Mouse (Mus musculus) testis, adult 2 months (tissue): ENCODE data around the gene Lrrn4.

Experiments
- CTCF ChIP-seq: fragments of 200-500 bp; IDR thresholded peaks from 2 replicates; pipeline ENCODE4 v1.5.1; 2012; ENCODE audit warnings: low read depth, mild to moderate bottlenecking, inconsistent platforms, low read length, moderate library complexity; ENCODE audit not compliant: control insufficient read depth, insufficient read depth, insufficient replicate concordance
- POLR2A ChIP-seq: fragments of 200-500 bp; IDR thresholded peaks from 2 replicates; pipeline ENCODE4 v1.6.1; 2012; ENCODE audit warnings: low read depth, mild to moderate bottlenecking, inconsistent platforms, low read length, moderate library complexity; ENCODE audit not compliant: control insufficient read depth

- no peak for TF ChIP-seq CTCF
- no peak for TF ChIP-seq POLR2A
Observed at GRCm38 (mm10) chr2:132900596-132900995, 19.9 kb upstream of the Lrrn4 start.
